Mouse (Mus musculus) MEL (cell line): ENCODE data around the gene Ntrk3. TPM values are rescaled to one million over a fixed set of nuclear protein-coding genes. Genes with fewer than 3 reads are reported as not detected.

Experiments used
- DNase-seq: peaks from one replicate; pipeline ENCODE4 v3.0.0; 2011; ENCODE audit warnings: low read depth, low spot score
- H3K27ac ChIP-seq: 2 replicates; pipeline ENCODE4 v1.5.1; 2012; ENCODE audit warnings: low read depth, mild to moderate bottlenecking, control low read depth, low read length, moderate library complexity; ENCODE audit not compliant: control insufficient read depth
- H3K27me3 ChIP-seq, 2 experiments: fragments of 150-350 bp in 1 of 2; sonication (generic) in 1 of 2; 2 replicates each; pipeline ENCODE4 v1.6.1; 2012; ENCODE audit warnings: low read length in 2 of 2, mild to moderate bottlenecking in 2 of 2, improper control_type of control experiment in 1 of 2, moderate library complexity in 1 of 2; ENCODE audit not compliant: insufficient read depth in 2 of 2, control insufficient read depth in 1 of 2
- H3K36me3 ChIP-seq, 2 experiments: 2 replicates each; pipeline ENCODE4 v1.6.1; 2012 to 2014; ENCODE audit warnings: low read length in 2 of 2, improper control_type of control experiment in 1 of 2, inconsistent platforms in 1 of 2, mild to moderate bottlenecking in 1 of 2; ENCODE audit not compliant: insufficient read depth in 2 of 2, control insufficient read depth in 1 of 2
- H3K4me1 ChIP-seq, 2 experiments: fragments of 150-350 bp in 1 of 2; sonication (generic) in 1 of 2; 2 replicates each; pipeline ENCODE4 v1.6.1; 2012; ENCODE audit warnings: low read length in 2 of 2, improper control_type of control experiment in 1 of 2, mild to moderate bottlenecking in 1 of 2; ENCODE audit not compliant: insufficient read depth in 2 of 2, control insufficient read depth in 1 of 2
- H3K4me3 ChIP-seq, 2 experiments: fragments of 150-350 bp in 1 of 2; sonication (generic) in 1 of 2; 2 replicates each; pipeline ENCODE4 v1.5.1; 2012; ENCODE audit warnings: low read depth in 2 of 2, low read length in 2 of 2, mild to moderate bottlenecking in 2 of 2, moderate library complexity in 2 of 2, control low read depth in 1 of 2, improper control_type of control experiment in 1 of 2; ENCODE audit not compliant: control insufficient read depth in 1 of 2, insufficient read depth in 1 of 2
- H3K79me2 ChIP-seq: 2 replicates; pipeline ENCODE4 v1.6.1; 2012; ENCODE audit warnings: mild to moderate bottlenecking, low read length, moderate library complexity; ENCODE audit not compliant: control insufficient read depth, poor library complexity, insufficient read depth
- H3K9ac ChIP-seq: 2 replicates; pipeline ENCODE4 v1.6.1; 2012; ENCODE audit warnings: low read depth, mild to moderate bottlenecking, control low read depth, low read length, moderate library complexity; ENCODE audit not compliant: control insufficient read depth, poor library complexity, severe bottlenecking
- H3K9me3 ChIP-seq: fragments of 150-350 bp; sonication (generic); replicated peaks from 2 replicates; pipeline ENCODE4 v1.6.1; 2012; ENCODE audit warnings: mild to moderate bottlenecking, low read length, improper control_type of control experiment, moderate library complexity; ENCODE audit not compliant: insufficient read depth
- BHLHE40 ChIP-seq: IDR thresholded peaks from 2 replicates; pipeline ENCODE4 v1.6.1; 2012; ENCODE audit warnings: low read depth, mild to moderate bottlenecking, inconsistent platforms, low read length, improper control_type of control experiment, borderline replicate concordance
- CTCF ChIP-seq, 3 experiments: IDR thresholded peaks in 2 of 3; conservative IDR thresholded peaks in 1 of 3; 2 replicates each; pipeline ENCODE4 v1.5.1; 2011 to 2012; ENCODE audit warnings: low read length in 3 of 3, low read depth in 2 of 3, mild to moderate bottlenecking in 2 of 3, improper control_type of control experiment in 1 of 3, inconsistent platforms in 1 of 3, mixed read lengths in 1 of 3, moderate library complexity in 1 of 3; ENCODE audit not compliant: control insufficient read depth in 1 of 3, insufficient read depth in 1 of 3, poor library complexity in 1 of 3, severe bottlenecking in 1 of 3
- E2F4 ChIP-seq: IDR thresholded peaks from 2 replicates; pipeline ENCODE4 v1.6.1; 2011; ENCODE audit warnings: low read depth, low read length, improper control_type of control experiment, borderline replicate concordance
- EP300 ChIP-seq, 2 experiments: IDR thresholded peaks; 2 replicates each; pipeline ENCODE4 v1.6.1; 2011; ENCODE audit warnings: improper control_type of control experiment in 2 of 2, low read length in 2 of 2, low read depth in 1 of 2, mild to moderate bottlenecking in 1 of 2
- GABPA ChIP-seq: IDR thresholded peaks from 2 replicates; pipeline ENCODE4 v1.6.1; 2012; ENCODE audit warnings: low read depth, mild to moderate bottlenecking, inconsistent platforms, low read length, improper control_type of control experiment, moderate library complexity
- GATA1 ChIP-seq: IDR thresholded peaks from 2 replicates; pipeline ENCODE4 v1.6.1; 2011; ENCODE audit warnings: low read depth, low read length, improper control_type of control experiment
- HCFC1 ChIP-seq: IDR thresholded peaks from 2 replicates; pipeline ENCODE4 v1.6.1; 2012; ENCODE audit warnings: low read depth, mild to moderate bottlenecking, inconsistent platforms, low read length, improper control_type of control experiment, moderate library complexity
- JUND ChIP-seq: IDR thresholded peaks from 2 replicates; pipeline ENCODE4 v1.6.1; 2011; ENCODE audit warnings: low read depth, mild to moderate bottlenecking, improper control_type of control experiment, low read length
- KAT2A ChIP-seq: conservative IDR thresholded peaks from 2 replicates; pipeline ENCODE4 v1.6.1; 2012; ENCODE audit warnings: low read depth, low read length, improper control_type of control experiment, inconsistent platforms
- MAX ChIP-seq: IDR thresholded peaks from 2 replicates; pipeline ENCODE4 v1.6.1; 2011; ENCODE audit warnings: low read length, improper control_type of control experiment
- MEF2A ChIP-seq: IDR thresholded peaks from 2 replicates; pipeline ENCODE4 v1.6.1; 2014; ENCODE audit warnings: low read depth, mild to moderate bottlenecking, inconsistent platforms, low read length, improper control_type of control experiment; ENCODE audit not compliant: poor library complexity, insufficient replicate concordance, severe bottlenecking; ENCODE audit errors: extremely low read depth
- MXI1 ChIP-seq: IDR thresholded peaks from 2 replicates; pipeline ENCODE4 v1.6.1; 2011; ENCODE audit warnings: mild to moderate bottlenecking, low read depth, low read length, improper control_type of control experiment
- MYB ChIP-seq: IDR thresholded peaks from 2 replicates; pipeline ENCODE4 v1.6.1; 2011; ENCODE audit warnings: mild to moderate bottlenecking, low read depth, low read length, improper control_type of control experiment
- MYC ChIP-seq: IDR thresholded peaks from 2 replicates; pipeline ENCODE4 v1.6.1; 2011; ENCODE audit warnings: low read depth, mild to moderate bottlenecking, low read length, improper control_type of control experiment, moderate library complexity
- NELFE ChIP-seq: IDR thresholded peaks from 2 replicates; pipeline ENCODE4 v1.6.1; 2011; ENCODE audit warnings: low read depth, low read length, improper control_type of control experiment
- POLR2AphosphoS5 ChIP-seq: IDR thresholded peaks from 2 replicates; pipeline ENCODE4 v1.6.1; 2012; ENCODE audit warnings: low read depth, borderline replicate concordance, mild to moderate bottlenecking, inconsistent platforms, low read length, moderate library complexity, mixed read lengths
- RAD21 ChIP-seq: IDR thresholded peaks from 2 replicates; pipeline ENCODE4 v1.6.1; 2011; ENCODE audit warnings: mild to moderate bottlenecking, low read depth, low read length, improper control_type of control experiment
- RCOR1 ChIP-seq: IDR thresholded peaks from 2 replicates; pipeline ENCODE4 v1.6.1; 2012; ENCODE audit warnings: low read depth, mild to moderate bottlenecking, inconsistent platforms, low read length, improper control_type of control experiment
- SIN3A ChIP-seq: IDR thresholded peaks from 2 replicates; pipeline ENCODE4 v1.6.1; 2012; ENCODE audit warnings: low read length, improper control_type of control experiment, inconsistent platforms
- TAL1 ChIP-seq: IDR thresholded peaks from 2 replicates; pipeline ENCODE4 v1.6.1; 2012; ENCODE audit warnings: mild to moderate bottlenecking, inconsistent platforms, low read length, moderate library complexity, mixed read lengths
- TBP ChIP-seq: IDR thresholded peaks from 2 replicates; pipeline ENCODE4 v1.8.0; 2011; ENCODE audit warnings: low read depth, low read length, improper control_type of control experiment
- TCF12 ChIP-seq: IDR thresholded peaks from 2 replicates; pipeline ENCODE4 v1.6.1; 2014; ENCODE audit warnings: low read depth, mild to moderate bottlenecking, inconsistent platforms, low read length, improper control_type of control experiment, moderate library complexity
- UBTF ChIP-seq: IDR thresholded peaks from 2 replicates; pipeline ENCODE4 v1.6.1; 2012; ENCODE audit warnings: low read depth, mild to moderate bottlenecking, inconsistent platforms, low read length, improper control_type of control experiment, moderate library complexity, borderline replicate concordance; ENCODE audit not compliant: insufficient read depth
- USF1 ChIP-seq: IDR thresholded peaks from 2 replicates; pipeline ENCODE4 v1.6.1; 2014; ENCODE audit warnings: low read depth, mild to moderate bottlenecking, inconsistent platforms, low read length, improper control_type of control experiment, moderate library complexity
- USF2 ChIP-seq, 2 experiments: IDR thresholded peaks; 2 replicates each; pipeline ENCODE4 v1.6.1; 2011 to 2012; ENCODE audit warnings: improper control_type of control experiment in 2 of 2, low read length in 2 of 2, borderline replicate concordance in 1 of 2, inconsistent platforms in 1 of 2, low read depth in 1 of 2, mild to moderate bottlenecking in 1 of 2; ENCODE audit not compliant: insufficient read depth in 1 of 2
- ZKSCAN1 ChIP-seq: IDR thresholded peaks from 2 replicates; pipeline ENCODE4 v1.6.1; 2012; ENCODE audit warnings: low read depth, mild to moderate bottlenecking, inconsistent platforms, low read length, improper control_type of control experiment, moderate library complexity
- ZMIZ1 ChIP-seq: IDR thresholded peaks from 2 replicates; pipeline ENCODE4 v1.6.1; 2012; ENCODE audit warnings: low read depth, mild to moderate bottlenecking, inconsistent platforms, low read length, improper control_type of control experiment, moderate library complexity
- ZNF384 ChIP-seq: IDR thresholded peaks from 2 replicates; pipeline ENCODE4 v1.6.1; 2012; ENCODE audit warnings: low read depth, mild to moderate bottlenecking, inconsistent platforms, low read length, improper control_type of control experiment
- polyA plus RNA-seq, 2 experiments: library from polyadenylated mRNA; stranded (reverse) in 1 of 2; unstranded in 1 of 2; fragments of >175 nt in 1 of 2; fragments of >200 nt in 1 of 2; gene quantifications; 2 replicates each; pipeline versions ENCODE4 v1.2.1 to v1.2.4; 2012; ENCODE audit warnings: low replicate concordance in 2 of 2, low read depth in 1 of 2; ENCODE audit not compliant: insufficient read length in 2 of 2, insufficient read depth in 1 of 2, missing spikeins in 1 of 2
- total RNA-seq: library from RNA; depleted of rRNA; stranded (reverse); fragments of 300-350 nt; gene quantifications from 2 replicates; pipeline ENCODE4 v1.2.3, GENCODE M21; 2012

The Ntrk3 gene
- total and polyA plus RNA-seq, 3 experiments = 0.04 TPM; not detected in 2

GRCm38 (mm10) chr7:78769075-78769652 is 31.4 kb upstream of the Ntrk3 start:
- no peak for DNase-seq
- H3K4me3 ChIP-seq = no peak overlapping the region
- H3K9ac ChIP-seq = no peak overlapping the region
- H3K27ac ChIP-seq = no peak overlapping the region
- TF ChIP-seq USF1 = no peak
- TF ChIP-seq HCFC1 = no peak
- no peak for TF ChIP-seq E2F4
- no peak for TF ChIP-seq EP300 (IDR thresholded peaks at IDR 0.05; ENCODE audit: low read depth in 1 of 2, low read length in 2 of 2)
- TF ChIP-seq JUND = no peak
- TF ChIP-seq NELFE = no peak
- no peak for TF ChIP-seq MYC
- TF ChIP-seq SIN3A = no peak
- no peak for TF ChIP-seq TCF12
- no peak for TF ChIP-seq GABPA
- no peak for TF ChIP-seq MEF2A
- TF ChIP-seq MAX = no peak
- no peak for TF ChIP-seq RAD21
- no peak for TF ChIP-seq UBTF
- TF ChIP-seq BHLHE40 = no peak
- TF ChIP-seq CTCF (IDR thresholded peaks at IDR 0.05 in 2 of 3, conservative IDR thresholded peaks at IDR 0.05 in 1 of 3; ENCODE audit: control insufficient read depth in 1 of 3, insufficient read depth in 1 of 3, low read depth in 2 of 3, low read length in 3 of 3, poor library complexity in 1 of 3, severe bottlenecking in 1 of 3) = no peak
- no peak for TF ChIP-seq RCOR1
- TF ChIP-seq ZMIZ1 = no peak
- no peak for TF ChIP-seq POLR2AphosphoS5
- TF ChIP-seq ZKSCAN1 = no peak
- H3K4me1 ChIP-seq = no peaks in the 10 kb centered on the region
- no peaks in the 10 kb centered on the region for H3K9me3 ChIP-seq
- no peaks in the 10 kb centered on the region for H3K36me3 ChIP-seq
- H3K79me2 ChIP-seq = no peaks in the 10 kb centered on the region
- H3K27me3 ChIP-seq = peaks cover 0 to 2% of the 10 kb centered on the region in 2 experiments; a peak in 1 of 4 replicates

- Histone ChIP-seq H3K27me3 (peaks cover 0 to 2% of the 10 kb centered on the region in 2 experiments; a peak in 1 of 4 replicates), H3K36me3 (no peaks in the 10 kb centered on the region), H3K9ac (no peak overlapping the region), H3K4me3 (no peak overlapping the region), H3K9me3 (no peaks in the 10 kb centered on the region), H3K4me1 (no peaks in the 10 kb centered on the region), H3K79me2 (no peaks in the 10 kb centered on the region), H3K27ac (no peak overlapping the region)
- TF ChIP-seq JUND (no peak), TBP (no peak), NELFE (no peak), MXI1 (no peak), USF2 (IDR thresholded peaks at IDR 0.05; ENCODE audit: borderline replicate concordance in 1 of 2, insufficient read depth in 1 of 2, low read depth in 1 of 2, low read length in 2 of 2) (no peak), UBTF (no peak), TAL1 (no peak), CTCF (IDR thresholded peaks at IDR 0.05 in 2 of 3, conservative IDR thresholded peaks at IDR 0.05 in 1 of 3; ENCODE audit: control insufficient read depth in 1 of 3, insufficient read depth in 1 of 3, low read depth in 2 of 3, low read length in 3 of 3, poor library complexity in 1 of 3, severe bottlenecking in 1 of 3) (no peak), ZNF384 (no peak), TCF12 (no peak), GATA1 (no peak), MYB (no peak), HCFC1 (no peak), USF1 (no peak), KAT2A (no peak), ZKSCAN1 (no peak)
- no peak for DNase-seq
These were observed 30.2 kb upstream of the Ntrk3 start for GRCm38 (mm10) chr7:78767929-78768531.
